Mouse (Mus musculus) MEL (cell line): ENCODE results near the gene Tbx21. TPM values are rescaled to one million over a fixed set of nuclear protein-coding genes. Genes with fewer than 3 reads are reported as not detected.

Experiments
- DNase-seq: peaks from one replicate; pipeline ENCODE4 v3.0.0; 2011; ENCODE audit warnings: low read depth, low spot score
- H3K27ac ChIP-seq: 2 replicates; pipeline ENCODE4 v1.5.1; 2012; ENCODE audit warnings: low read depth, mild to moderate bottlenecking, control low read depth, low read length, moderate library complexity; ENCODE audit not compliant: control insufficient read depth
- H3K27me3 ChIP-seq, 2 experiments: fragments of 150-350 bp in 1 of 2; sonication (generic) in 1 of 2; 2 replicates each; pipeline ENCODE4 v1.6.1; 2012; ENCODE audit warnings: low read length in 2 of 2, mild to moderate bottlenecking in 2 of 2, improper control_type of control experiment in 1 of 2, moderate library complexity in 1 of 2; ENCODE audit not compliant: insufficient read depth in 2 of 2, control insufficient read depth in 1 of 2
- H3K36me3 ChIP-seq, 2 experiments: 2 replicates each; pipeline ENCODE4 v1.6.1; 2012 to 2014; ENCODE audit warnings: low read length in 2 of 2, improper control_type of control experiment in 1 of 2, inconsistent platforms in 1 of 2, mild to moderate bottlenecking in 1 of 2; ENCODE audit not compliant: insufficient read depth in 2 of 2, control insufficient read depth in 1 of 2
- H3K4me1 ChIP-seq, 2 experiments: fragments of 150-350 bp in 1 of 2; sonication (generic) in 1 of 2; 2 replicates each; pipeline ENCODE4 v1.6.1; 2012; ENCODE audit warnings: low read length in 2 of 2, improper control_type of control experiment in 1 of 2, mild to moderate bottlenecking in 1 of 2; ENCODE audit not compliant: insufficient read depth in 2 of 2, control insufficient read depth in 1 of 2
- H3K4me3 ChIP-seq, 2 experiments: fragments of 150-350 bp in 1 of 2; sonication (generic) in 1 of 2; 2 replicates each; pipeline ENCODE4 v1.5.1; 2012; ENCODE audit warnings: low read depth in 2 of 2, low read length in 2 of 2, mild to moderate bottlenecking in 2 of 2, moderate library complexity in 2 of 2, control low read depth in 1 of 2, improper control_type of control experiment in 1 of 2; ENCODE audit not compliant: control insufficient read depth in 1 of 2, insufficient read depth in 1 of 2
- H3K79me2 ChIP-seq: 2 replicates; pipeline ENCODE4 v1.6.1; 2012; ENCODE audit warnings: mild to moderate bottlenecking, low read length, moderate library complexity; ENCODE audit not compliant: control insufficient read depth, poor library complexity, insufficient read depth
- H3K9ac ChIP-seq: 2 replicates; pipeline ENCODE4 v1.6.1; 2012; ENCODE audit warnings: low read depth, mild to moderate bottlenecking, control low read depth, low read length, moderate library complexity; ENCODE audit not compliant: control insufficient read depth, poor library complexity, severe bottlenecking
- H3K9me3 ChIP-seq: fragments of 150-350 bp; sonication (generic); replicated peaks from 2 replicates; pipeline ENCODE4 v1.6.1; 2012; ENCODE audit warnings: mild to moderate bottlenecking, low read length, improper control_type of control experiment, moderate library complexity; ENCODE audit not compliant: insufficient read depth
- BHLHE40 ChIP-seq: IDR thresholded peaks from 2 replicates; pipeline ENCODE4 v1.6.1; 2012; ENCODE audit warnings: low read depth, mild to moderate bottlenecking, inconsistent platforms, low read length, improper control_type of control experiment, borderline replicate concordance
- EP300 ChIP-seq, 2 experiments: IDR thresholded peaks; 2 replicates each; pipeline ENCODE4 v1.6.1; 2011; ENCODE audit warnings: improper control_type of control experiment in 2 of 2, low read length in 2 of 2, low read depth in 1 of 2, mild to moderate bottlenecking in 1 of 2
- ETS1 ChIP-seq: IDR thresholded peaks from 2 replicates; pipeline ENCODE4 v1.6.1; 2012; ENCODE audit warnings: low read depth, mild to moderate bottlenecking, inconsistent platforms, low read length, improper control_type of control experiment, moderate library complexity
- GABPA ChIP-seq: IDR thresholded peaks from 2 replicates; pipeline ENCODE4 v1.6.1; 2012; ENCODE audit warnings: low read depth, mild to moderate bottlenecking, inconsistent platforms, low read length, improper control_type of control experiment, moderate library complexity
- GATA1 ChIP-seq: IDR thresholded peaks from 2 replicates; pipeline ENCODE4 v1.6.1; 2011; ENCODE audit warnings: low read depth, low read length, improper control_type of control experiment
- HCFC1 ChIP-seq: IDR thresholded peaks from 2 replicates; pipeline ENCODE4 v1.6.1; 2012; ENCODE audit warnings: low read depth, mild to moderate bottlenecking, inconsistent platforms, low read length, improper control_type of control experiment, moderate library complexity
- KAT2A ChIP-seq: conservative IDR thresholded peaks from 2 replicates; pipeline ENCODE4 v1.6.1; 2012; ENCODE audit warnings: low read depth, low read length, improper control_type of control experiment, inconsistent platforms
- MAFK ChIP-seq: IDR thresholded peaks from 2 replicates; pipeline ENCODE4 v1.6.1; 2011; ENCODE audit warnings: low read depth, mild to moderate bottlenecking, low read length, improper control_type of control experiment, borderline replicate concordance
- MAZ ChIP-seq: IDR thresholded peaks from 2 replicates; pipeline ENCODE4 v1.6.1; 2012; ENCODE audit warnings: low read depth, mild to moderate bottlenecking, inconsistent platforms, low read length, improper control_type of control experiment
- MEF2A ChIP-seq: IDR thresholded peaks from 2 replicates; pipeline ENCODE4 v1.6.1; 2014; ENCODE audit warnings: low read depth, mild to moderate bottlenecking, inconsistent platforms, low read length, improper control_type of control experiment; ENCODE audit not compliant: poor library complexity, insufficient replicate concordance, severe bottlenecking; ENCODE audit errors: extremely low read depth
- MXI1 ChIP-seq: IDR thresholded peaks from 2 replicates; pipeline ENCODE4 v1.6.1; 2011; ENCODE audit warnings: mild to moderate bottlenecking, low read depth, low read length, improper control_type of control experiment
- NRF1 ChIP-seq: IDR thresholded peaks from 2 replicates; pipeline ENCODE4 v1.6.1; 2014; ENCODE audit warnings: low read depth, mild to moderate bottlenecking, inconsistent platforms, low read length, improper control_type of control experiment, moderate library complexity; ENCODE audit not compliant: poor library complexity, insufficient read depth, severe bottlenecking
- POLR2AphosphoS2 ChIP-seq: IDR thresholded peaks from 2 replicates; pipeline ENCODE4 v1.6.1; 2011; ENCODE audit warnings: low read length, improper control_type of control experiment
- RAD21 ChIP-seq: IDR thresholded peaks from 2 replicates; pipeline ENCODE4 v1.6.1; 2011; ENCODE audit warnings: mild to moderate bottlenecking, low read depth, low read length, improper control_type of control experiment
- SIN3A ChIP-seq: IDR thresholded peaks from 2 replicates; pipeline ENCODE4 v1.6.1; 2012; ENCODE audit warnings: low read length, improper control_type of control experiment, inconsistent platforms
- SMC3 ChIP-seq: IDR thresholded peaks from 2 replicates; pipeline ENCODE4 v1.6.1; 2011; ENCODE audit warnings: low read depth, low read length, improper control_type of control experiment
- TAL1 ChIP-seq: IDR thresholded peaks from 2 replicates; pipeline ENCODE4 v1.6.1; 2012; ENCODE audit warnings: mild to moderate bottlenecking, inconsistent platforms, low read length, moderate library complexity, mixed read lengths
- TCF12 ChIP-seq: IDR thresholded peaks from 2 replicates; pipeline ENCODE4 v1.6.1; 2014; ENCODE audit warnings: low read depth, mild to moderate bottlenecking, inconsistent platforms, low read length, improper control_type of control experiment, moderate library complexity
- UBTF ChIP-seq: IDR thresholded peaks from 2 replicates; pipeline ENCODE4 v1.6.1; 2012; ENCODE audit warnings: low read depth, mild to moderate bottlenecking, inconsistent platforms, low read length, improper control_type of control experiment, moderate library complexity, borderline replicate concordance; ENCODE audit not compliant: insufficient read depth
- USF1 ChIP-seq: IDR thresholded peaks from 2 replicates; pipeline ENCODE4 v1.6.1; 2014; ENCODE audit warnings: low read depth, mild to moderate bottlenecking, inconsistent platforms, low read length, improper control_type of control experiment, moderate library complexity
- ZNF384 ChIP-seq: IDR thresholded peaks from 2 replicates; pipeline ENCODE4 v1.6.1; 2012; ENCODE audit warnings: low read depth, mild to moderate bottlenecking, inconsistent platforms, low read length, improper control_type of control experiment
- polyA plus RNA-seq, 2 experiments: library from polyadenylated mRNA; stranded (reverse) in 1 of 2; unstranded in 1 of 2; fragments of >175 nt in 1 of 2; fragments of >200 nt in 1 of 2; gene quantifications; 2 replicates each; pipeline versions ENCODE4 v1.2.1 to v1.2.4; 2012; ENCODE audit warnings: low replicate concordance in 2 of 2, low read depth in 1 of 2; ENCODE audit not compliant: insufficient read length in 2 of 2, insufficient read depth in 1 of 2, missing spikeins in 1 of 2
- total RNA-seq: library from RNA; depleted of rRNA; stranded (reverse); fragments of 300-350 nt; gene quantifications from 2 replicates; pipeline ENCODE4 v1.2.3, GENCODE M21; 2012

The Tbx21 gene
- total and polyA plus RNA-seq, 3 experiments: not detected

DNA sequence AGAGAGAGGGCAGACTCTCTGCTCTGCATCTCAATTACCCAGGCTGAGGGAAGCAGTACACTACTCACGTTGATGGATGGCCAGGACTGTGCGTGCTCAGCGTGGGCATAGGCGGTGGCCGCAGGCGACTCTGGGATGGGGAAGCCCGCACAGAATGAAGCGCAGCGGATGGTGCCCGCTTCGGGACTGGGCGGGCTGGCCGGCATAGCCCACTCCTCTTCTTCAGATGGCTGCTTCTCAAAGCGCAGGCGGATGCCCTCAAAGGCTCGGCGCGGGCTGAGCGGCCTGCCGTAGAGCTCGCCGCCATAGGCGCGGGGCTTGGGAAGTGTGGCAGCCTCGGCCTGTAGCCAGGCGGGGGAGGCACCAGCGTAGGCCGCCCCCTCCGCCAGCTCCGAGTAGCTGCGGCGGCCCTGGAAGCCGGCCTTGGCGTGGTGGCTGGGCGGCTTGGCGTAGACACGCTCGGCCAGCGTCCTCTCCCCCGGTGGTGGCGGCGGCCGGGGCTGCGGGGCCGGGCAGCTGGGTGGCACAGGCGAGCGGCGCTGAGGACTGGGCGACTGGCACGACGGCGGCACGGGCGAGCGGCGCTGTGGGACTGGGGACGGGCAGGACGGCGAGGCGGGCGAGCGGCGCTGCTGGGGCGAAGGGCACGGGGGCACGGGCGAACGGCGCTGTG, 23.6 kb upstream of the Tbx21 start:
- Histone ChIP-seq H3K36me3 (peaks cover 0 to 1% of the 10 kb centered on the region in 2 experiments; a peak in 1 of 4 replicates), H3K27ac (no peak overlapping the region), H3K4me1 (peaks cover 0 to 5% of the 10 kb centered on the region in 2 experiments; a peak in 1 of 4 replicates), H3K4me3 (no peak overlapping the region), H3K9me3 (no peaks in the 10 kb centered on the region), H3K27me3 (no peaks in the 10 kb centered on the region), H3K79me2 (no peaks in the 10 kb centered on the region), H3K9ac (no peak overlapping the region)
- TF ChIP-seq TAL1 (no peak), BHLHE40 (no peak), TCF12 (no peak), HCFC1 (no peak), MXI1 (no peak)
- DNase-seq: no peak

DNA sequence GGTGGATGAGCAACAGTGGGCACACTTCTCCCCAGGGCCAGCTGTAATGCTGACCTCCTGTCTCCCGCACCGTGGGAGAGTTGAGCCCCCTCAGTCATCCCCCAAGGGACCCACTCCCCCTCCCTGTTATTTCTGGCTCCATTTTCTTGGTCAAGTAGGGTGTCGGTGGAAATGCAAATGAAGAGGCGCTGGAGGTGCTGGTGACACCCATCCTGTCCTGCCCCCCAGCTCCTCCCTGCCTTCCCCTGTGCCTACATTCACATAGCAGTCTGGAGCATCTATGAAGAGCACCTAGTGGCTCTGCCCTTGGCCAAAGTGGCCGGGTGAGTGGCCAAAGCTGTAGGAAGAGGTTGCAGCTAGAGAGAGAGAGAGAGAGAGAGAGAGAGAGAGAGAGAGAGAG, 18.1 kb upstream of the Tbx21 start:
- TF ChIP-seq ZNF384 (no peak), SMC3 (no peak), ETS1 (no peak), USF1 (no peak), KAT2A (no peak), UBTF (no peak), MAFK (no peak), GABPA (no peak), GATA1 (no peak), RAD21 (no peak), MAZ (no peak), POLR2AphosphoS2 (no peak), MEF2A (no peak), EP300 (IDR thresholded peaks at IDR 0.05; ENCODE audit: low read depth in 1 of 2, low read length in 2 of 2) (no peak), MXI1 (no peak), NRF1 (no peak), TAL1 (no peak), SIN3A (no peak), HCFC1 (no peak)
- no peak overlapping the region for H3K4me3 ChIP-seq
- H3K4me1 ChIP-seq: peaks cover 27 to 31% of the 10 kb centered on the region in 2 experiments
- H3K36me3 ChIP-seq: peaks cover 1 to 26% of the 10 kb centered on the region in 2 experiments; a peak in 3 of 4 replicates
- DNase-seq: no peak
- no peaks in the 10 kb centered on the region for H3K9me3 ChIP-seq
- H3K27ac ChIP-seq: no peak overlapping the region
- H3K9ac ChIP-seq: no peak overlapping the region
- H3K27me3 ChIP-seq: no peaks in the 10 kb centered on the region
- no peaks in the 10 kb centered on the region for H3K79me2 ChIP-seq
